Mouse (Mus musculus) liver, embryonic 16.5 days (tissue): ENCODE results near the gene Cgref1. TPM values are rescaled to one million over a fixed set of nuclear protein-coding genes. Genes with fewer than 3 reads are reported as not detected.

ENCODE experiments used
- ATAC-seq: fragments of 200-750 bp; cut with Nextera tagmentation; 2 replicates; pipeline ENCODE4 v1.8.0; 2017; ENCODE audit warnings: low read depth, mild to moderate bottlenecking, moderate number of reproducible peaks, moderate library complexity
- H3K27ac ChIP-seq: fragments of 300-500 bp; sonication (generic); 2 replicates; pipeline ENCODE4 v1.5.1; 2014; ENCODE audit warnings: mild to moderate bottlenecking, low read length
- H3K27me3 ChIP-seq: fragments of 300-500 bp; sonication (generic); 2 replicates; pipeline ENCODE4 v1.6.1; 2014; ENCODE audit warnings: low read depth, low read length, mixed read lengths; ENCODE audit not compliant: control insufficient read depth, insufficient read depth
- H3K36me3 ChIP-seq: fragments of 300-500 bp; sonication (generic); 2 replicates; pipeline ENCODE4 v1.6.1; 2014; ENCODE audit warnings: mild to moderate bottlenecking; ENCODE audit not compliant: control insufficient read depth, insufficient read depth
- H3K4me1 ChIP-seq: fragments of 300-500 bp; sonication (generic); 2 replicates; pipeline ENCODE4 v1.6.1; 2014; ENCODE audit warnings: low read depth, low read length, mixed read lengths; ENCODE audit not compliant: control insufficient read depth
- H3K4me2 ChIP-seq: fragments of 300-500 bp; sonication (generic); 2 replicates; pipeline ENCODE4 v1.6.1; 2014; ENCODE audit warnings: low read depth, low read length, mixed read lengths
- H3K4me3 ChIP-seq: fragments of 300-500 bp; sonication (generic); 2 replicates; pipeline ENCODE4 v1.5.1; 2014; ENCODE audit warnings: low read depth, mild to moderate bottlenecking, low read length
- H3K9ac ChIP-seq: fragments of 300-500 bp; sonication (generic); 2 replicates; pipeline ENCODE4 v1.6.1; 2014; ENCODE audit warnings: low read depth, low read length
- H3K9me3 ChIP-seq: fragments of 300-500 bp; sonication (generic); replicated peaks from 2 replicates; pipeline ENCODE4 v1.6.1; 2016; ENCODE audit warnings: low read length; ENCODE audit not compliant: control insufficient read depth
- WGBS: fragments of 180-500 bp; shearing (Covaris S2); extraction: QIAGEN DNeasy Blood & Tissue Kit; methylation state at CpG from one replicate; pipeline ENCODE4 v1.1.7; 2014; ENCODE audit not compliant: insufficient replicate concordance; 5-methylcytosine and 5-hydroxymethylcytosine counted together
- polyA plus RNA-seq: library from polyadenylated mRNA; unstranded; fragments of >200 nt; fragmentation: Nextera tagmentation; extraction: Ambion mirVana; gene quantifications from 2 replicates; pipeline ENCODE4 v1.2.1, GENCODE M21; 2015

Cgref1 gene
- polyA plus RNA-seq, 1 experiment from 2014 or later = 3.2 TPM

DNA sequence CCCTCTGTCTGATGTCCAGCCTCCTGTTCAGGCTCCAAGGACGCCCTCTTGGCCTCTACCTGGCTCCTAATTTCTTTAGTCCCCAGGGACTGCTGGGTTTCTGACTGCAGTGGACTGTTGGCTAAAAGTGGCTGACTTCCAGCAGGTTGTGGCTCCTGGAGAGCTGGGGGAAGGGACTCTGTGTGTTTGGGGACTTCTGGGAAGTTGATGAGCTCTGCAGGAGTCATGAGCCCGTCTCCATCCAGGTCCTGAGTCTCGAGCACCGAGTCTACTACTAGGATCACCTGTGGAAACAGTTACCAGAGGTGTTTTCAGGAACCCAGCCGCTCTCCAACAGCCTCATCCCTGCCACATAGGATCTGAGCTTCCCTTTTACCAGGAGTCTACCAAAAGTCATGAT lies 11.7 kb downstream of the Cgref1 start:
- H3K9me3 ChIP-seq = no peaks in the 10 kb centered on the region
- H3K4me3 ChIP-seq = no peak overlapping the region
- ATAC-seq = no peak
- no peaks in the 10 kb centered on the region for H3K27me3 ChIP-seq
- no peaks in the 10 kb centered on the region for H3K36me3 ChIP-seq
- H3K4me2 ChIP-seq = no peak overlapping the region
- no peak overlapping the region for H3K9ac ChIP-seq
- no peaks in the 10 kb centered on the region for H3K4me1 ChIP-seq
- WGBS = 55% methylated on average over 5 of the region's 5 CpGs
- H3K27ac ChIP-seq = no peak overlapping the region

DNA sequence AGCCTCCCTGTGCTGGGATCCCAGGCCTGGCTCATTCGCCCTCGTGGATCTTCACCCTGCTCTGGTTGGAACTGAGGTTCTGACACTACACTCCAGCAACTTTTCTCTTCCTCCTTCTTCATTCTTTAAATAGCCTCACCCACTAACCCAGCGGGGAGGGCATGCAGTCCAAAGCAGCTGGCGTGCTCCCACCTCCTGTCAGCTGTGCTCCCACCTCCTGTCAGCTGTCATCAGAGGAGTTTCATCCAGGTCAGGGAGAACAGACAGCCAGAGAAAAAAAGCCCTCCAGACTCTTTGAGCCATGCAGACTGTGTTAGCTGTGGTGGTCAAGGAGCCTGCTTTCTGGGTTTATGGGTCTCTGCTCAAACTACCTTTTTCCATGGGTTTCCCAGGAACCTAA lies 14.0 kb downstream of the Cgref1 start:
- no peaks in the 10 kb centered on the region for H3K27me3 ChIP-seq
- no peak overlapping the region for H3K4me3 ChIP-seq
- no peak overlapping the region for H3K27ac ChIP-seq
- no peaks in the 10 kb centered on the region for H3K9me3 ChIP-seq
- WGBS = 70% methylated on average over 4 of the region's 4 CpGs
- H3K9ac ChIP-seq = no peak overlapping the region
- no peak for ATAC-seq
- no peaks in the 10 kb centered on the region; the same call in 1 of the 2 replicates for H3K4me1 ChIP-seq
- no peaks in the 10 kb centered on the region for H3K36me3 ChIP-seq
- no peak overlapping the region for H3K4me2 ChIP-seq

DNA sequence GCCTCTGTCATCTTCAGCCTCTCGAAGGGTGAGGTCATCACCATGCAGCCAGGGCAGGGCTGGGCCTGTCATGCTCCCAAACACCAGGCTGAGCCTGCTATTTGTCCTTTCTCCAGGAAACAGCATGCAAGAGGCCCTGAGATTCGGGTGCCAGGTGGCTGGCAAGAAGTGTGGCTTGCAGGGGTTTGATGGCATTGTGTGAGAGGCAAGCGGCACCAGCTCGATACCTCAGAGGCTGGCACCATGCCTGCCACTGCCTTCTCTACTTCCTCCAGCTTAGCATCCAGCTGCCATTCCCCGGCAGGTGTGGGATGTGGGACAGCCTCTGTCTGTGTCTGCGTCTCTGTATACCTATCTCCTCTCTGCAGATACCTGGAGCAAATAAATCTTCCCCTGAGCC lies 14.5 kb downstream of the Cgref1 start:
- Histone ChIP-seq H3K27ac (no peak overlapping the region), H3K4me3 (no peak overlapping the region), H3K9ac (no peak overlapping the region), H3K9me3 (no peaks in the 10 kb centered on the region), H3K4me1 (no peaks in the 10 kb centered on the region; the same call in 1 of the 2 replicates), H3K27me3 (no peaks in the 10 kb centered on the region), H3K36me3 (no peaks in the 10 kb centered on the region), H3K4me2 (no peak overlapping the region)
- 69% methylated on average over 6 of the region's 6 CpGs for WGBS
- no peak for ATAC-seq

DNA sequence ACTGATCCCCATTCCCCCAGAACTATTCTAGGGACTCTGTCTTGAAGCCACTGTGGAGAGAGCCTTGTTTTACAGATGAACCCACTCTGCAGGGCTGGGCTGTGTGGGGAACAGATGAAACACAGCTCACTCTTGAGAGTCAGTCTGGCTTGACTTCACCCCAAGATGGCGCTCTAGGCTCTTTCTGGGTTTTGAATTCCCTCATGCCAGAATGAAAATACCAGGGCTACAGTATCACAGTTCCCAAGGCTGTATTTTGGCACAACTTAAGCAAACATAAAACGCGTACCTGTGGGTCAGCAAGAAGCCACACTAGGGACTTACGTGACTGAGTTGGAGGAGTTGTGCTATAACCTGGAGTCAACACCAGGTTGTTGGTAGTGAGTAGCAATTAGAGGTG lies 15.3 kb downstream of the Cgref1 start:
- WGBS = 51% methylated on average over 4 of the region's 4 CpGs
- Histone ChIP-seq H3K27ac (no peak overlapping the region), H3K4me1 (no peaks in the 10 kb centered on the region; the same call in 1 of the 2 replicates), H3K27me3 (no peaks in the 10 kb centered on the region), H3K36me3 (no peaks in the 10 kb centered on the region; the same call in 1 of the 2 replicates), H3K9ac (no peak overlapping the region), H3K4me3 (no peak overlapping the region), H3K4me2 (no peak overlapping the region), H3K9me3 (no peaks in the 10 kb centered on the region)
- no peak for ATAC-seq

DNA sequence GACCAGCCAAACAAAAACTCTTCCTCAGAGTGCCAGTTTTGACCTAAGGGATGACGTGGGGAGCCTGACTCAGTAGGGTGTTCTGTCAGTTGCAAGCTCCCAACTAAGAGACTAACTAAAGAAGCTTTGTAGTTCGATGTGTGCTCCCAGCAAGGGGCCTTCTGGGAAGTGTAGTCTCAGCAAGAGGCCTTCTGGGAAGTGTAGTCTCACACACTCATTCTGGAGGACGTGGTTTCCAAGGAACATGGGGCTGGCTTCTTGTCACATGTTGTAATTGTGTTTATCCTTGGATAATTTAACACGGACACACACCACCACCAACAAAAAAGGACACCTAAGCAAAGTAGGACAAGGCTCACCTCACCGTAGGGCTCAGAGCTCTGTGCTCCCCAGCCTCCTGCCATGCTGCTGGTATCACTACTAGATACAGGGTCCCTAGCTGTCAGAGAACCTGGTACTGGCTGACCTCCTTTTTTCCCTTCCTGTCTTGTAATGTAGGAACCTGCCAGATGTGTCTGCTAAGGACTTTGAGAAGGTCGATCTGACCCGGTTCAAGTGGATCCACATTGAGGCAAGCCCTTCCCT lies 17.4 kb downstream of the Cgref1 start:
- H3K4me2 ChIP-seq = no peak overlapping the region
- 46% methylated on average over 7 of the region's 7 CpGs for WGBS

DNA sequence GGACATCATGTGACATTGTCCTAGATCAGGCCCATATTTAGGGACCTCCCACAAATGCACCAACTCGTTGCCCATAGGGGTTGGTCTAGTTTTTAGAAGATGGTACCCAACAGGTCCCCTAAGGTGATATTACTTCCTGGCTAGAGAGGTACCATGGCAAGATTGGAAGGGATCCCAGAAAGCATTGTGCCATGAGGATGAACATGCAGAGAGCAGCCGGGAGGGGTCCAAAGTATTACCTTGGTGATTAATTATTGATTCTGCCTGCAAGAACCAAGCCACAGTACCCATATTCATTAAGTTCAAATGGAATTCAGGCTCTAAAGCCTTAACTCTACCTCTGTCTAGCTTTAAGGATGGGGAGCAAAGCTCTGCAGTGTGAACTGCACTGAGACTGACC lies 19.3 kb downstream of the Cgref1 start:
- Histone ChIP-seq H3K27ac (no peak overlapping the region), H3K4me1 (peaks cover 22% of the 10 kb centered on the region), H3K27me3 (no peaks in the 10 kb centered on the region), H3K4me2 (no peak overlapping the region), H3K9me3 (no peaks in the 10 kb centered on the region), H3K36me3 (no peaks in the 10 kb centered on the region; the same call in 1 of the 2 replicates), H3K4me3 (no peak overlapping the region), H3K9ac (no peak overlapping the region)
- WGBS = 64% methylated on average over 2 of the region's 2 CpGs
- ATAC-seq = no peak

More for the DNA sequence above, 17.4 kb downstream of the Cgref1 start:
- Histone ChIP-seq H3K27me3 (no peaks in the 10 kb centered on the region), H3K36me3 (no peaks in the 10 kb centered on the region; the same call in 1 of the 2 replicates), H3K9ac (no peak overlapping the region), H3K27ac (no peak overlapping the region), H3K4me1 (peaks cover 8% of the 10 kb centered on the region), H3K4me3 (no peak overlapping the region), H3K9me3 (no peaks in the 10 kb centered on the region)
- no peak for ATAC-seq

DNA sequence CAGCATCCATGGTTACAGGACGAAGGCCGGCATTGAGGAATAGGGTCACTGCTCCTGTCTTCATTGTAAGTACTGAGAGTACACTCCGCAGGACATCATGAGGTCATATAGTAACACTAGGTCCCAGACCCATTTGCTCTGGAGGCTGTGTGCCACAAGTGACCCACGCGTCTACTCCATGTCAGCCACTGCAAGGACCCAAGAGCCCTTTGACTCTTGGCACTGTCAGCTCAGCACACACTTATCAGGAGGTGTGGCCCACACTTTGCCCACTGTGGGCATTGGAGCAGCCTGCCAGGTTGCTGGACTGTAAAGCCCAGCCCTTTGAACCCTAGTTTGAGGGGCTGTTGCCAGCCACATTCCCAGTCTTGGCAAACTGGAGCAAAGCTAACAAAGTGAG lies 20.2 kb downstream of the Cgref1 start:
- WGBS = 80% methylated on average over 5 of the region's 5 CpGs
- H3K9ac ChIP-seq = no peak overlapping the region
- ATAC-seq = no peak
- no peak overlapping the region for H3K4me2 ChIP-seq
- peaks cover 31% of the 10 kb centered on the region for H3K4me1 ChIP-seq
- no peaks in the 10 kb centered on the region for H3K9me3 ChIP-seq
- H3K4me3 ChIP-seq = no peak overlapping the region
- no peaks in the 10 kb centered on the region for H3K27me3 ChIP-seq
- H3K36me3 ChIP-seq = no peaks in the 10 kb centered on the region; the same call in 1 of the 2 replicates
- no peak overlapping the region for H3K27ac ChIP-seq

DNA sequence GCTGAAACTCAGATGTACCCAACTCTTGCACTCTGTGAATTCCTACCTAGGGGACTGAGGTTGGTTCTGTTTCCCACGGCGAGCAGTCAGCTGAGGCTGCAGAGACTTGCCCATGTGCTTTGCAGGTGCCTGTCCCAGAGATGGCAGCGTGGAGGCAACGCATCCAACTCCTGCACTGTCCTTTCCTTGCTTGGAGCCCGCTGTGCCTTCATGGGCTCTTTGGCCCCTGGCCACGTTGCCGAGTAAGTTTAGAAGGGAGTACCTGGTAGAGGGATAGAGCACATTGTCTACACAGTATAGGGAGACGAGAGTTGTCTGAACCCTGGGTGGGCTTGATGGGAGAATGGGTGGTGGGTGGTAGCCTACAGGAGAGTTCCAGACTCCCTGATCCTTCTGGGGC lies 20.8 kb downstream of the Cgref1 start:
- peaks cover 31% of the 10 kb centered on the region for H3K4me1 ChIP-seq
- H3K27ac ChIP-seq = no peak overlapping the region

DNA sequence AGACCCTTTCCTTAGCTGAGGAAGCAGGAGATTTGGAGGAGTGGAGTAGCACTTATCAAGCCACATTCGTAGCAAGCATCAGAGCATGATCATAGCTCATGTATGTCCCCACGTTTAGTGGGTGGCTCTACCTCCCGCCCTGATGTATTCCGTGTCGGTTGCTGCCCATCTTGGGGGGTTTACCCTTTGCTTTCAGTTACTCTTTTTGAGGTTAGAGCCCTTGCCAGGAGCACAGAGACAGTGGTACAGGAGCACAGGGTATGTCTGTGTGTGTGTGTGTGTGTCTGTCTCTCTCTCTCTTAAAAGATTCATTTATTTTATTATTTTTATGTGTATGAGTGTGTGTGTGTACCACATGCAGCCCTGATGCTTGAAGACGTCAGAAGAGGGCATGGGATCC lies 22.3 kb downstream of the Cgref1 start:
- H3K36me3 ChIP-seq = peaks cover 4% of the 10 kb centered on the region; the same call in 1 of the 2 replicates
- H3K4me1 ChIP-seq = peaks cover 31% of the 10 kb centered on the region
- no peak overlapping the region for H3K4me3 ChIP-seq
- WGBS = 48% methylated on average over 6 of the region's 6 CpGs
- no peaks in the 10 kb centered on the region for H3K27me3 ChIP-seq
- H3K27ac ChIP-seq = no peak overlapping the region
- H3K9me3 ChIP-seq = no peaks in the 10 kb centered on the region
- H3K9ac ChIP-seq = no peak overlapping the region
- ATAC-seq = no peak
- peak overlapping the region; percentile 90 for H3K4me2 ChIP-seq

More for the DNA sequence above, 20.8 kb downstream of the Cgref1 start:
- no peaks in the 10 kb centered on the region; the same call in 1 of the 2 replicates for H3K36me3 ChIP-seq
- no peaks in the 10 kb centered on the region for H3K27me3 ChIP-seq
- no peak for ATAC-seq
- H3K9me3 ChIP-seq = no peaks in the 10 kb centered on the region
- H3K4me2 ChIP-seq = no peak overlapping the region
- no peak overlapping the region for H3K4me3 ChIP-seq
- 78% methylated on average over 8 of the region's 8 CpGs for WGBS
- no peak overlapping the region for H3K9ac ChIP-seq
